Mouse (Mus musculus) testis, adult 2 months (tissue): Measurements from ENCODE around the gene Ftl1. TPM values are rescaled to one million over a fixed set of nuclear protein-coding genes. Genes with fewer than 3 reads are reported as not detected.

ENCODE experiments used
- H3K27ac ChIP-seq: fragments of 200-500 bp; 2 replicates; pipeline ENCODE4 v1.5.1; 2012; ENCODE audit warnings: low read depth, low read length; ENCODE audit not compliant: control insufficient read depth, insufficient read depth
- H3K27me3 ChIP-seq: fragments of 200-500 bp; 2 replicates; pipeline ENCODE4 v1.6.1; 2012; ENCODE audit warnings: mild to moderate bottlenecking, low read length, moderate library complexity; ENCODE audit not compliant: control insufficient read depth, insufficient read depth
- H3K36me3 ChIP-seq: fragments of 200-500 bp; 2 replicates; pipeline ENCODE4 v1.6.1; 2012; ENCODE audit warnings: mild to moderate bottlenecking, low read length; ENCODE audit not compliant: control insufficient read depth, insufficient read depth
- H3K4me1 ChIP-seq: fragments of 200-500 bp; 2 replicates; pipeline ENCODE4 v1.6.1; 2012; ENCODE audit warnings: low read length; ENCODE audit not compliant: control insufficient read depth, insufficient read depth
- H3K4me3 ChIP-seq: fragments of 200-500 bp; 2 replicates; pipeline ENCODE4 v1.5.1; 2012; ENCODE audit warnings: low read depth, mild to moderate bottlenecking, low read length, moderate library complexity, mixed read lengths; ENCODE audit not compliant: control insufficient read depth
- CTCF ChIP-seq: fragments of 200-500 bp; IDR thresholded peaks from 2 replicates; pipeline ENCODE4 v1.5.1; 2012; ENCODE audit warnings: low read depth, mild to moderate bottlenecking, inconsistent platforms, low read length, moderate library complexity; ENCODE audit not compliant: control insufficient read depth, insufficient read depth, insufficient replicate concordance
- POLR2A ChIP-seq: fragments of 200-500 bp; IDR thresholded peaks from 2 replicates; pipeline ENCODE4 v1.6.1; 2012; ENCODE audit warnings: low read depth, mild to moderate bottlenecking, inconsistent platforms, low read length, moderate library complexity; ENCODE audit not compliant: control insufficient read depth
- polyA plus RNA-seq: library from polyadenylated mRNA; depleted of rRNA; stranded (reverse); fragments of >200 nt; gene quantifications from 2 replicates; pipeline ENCODE4 v1.2.3, GENCODE M21; 2012

The Ftl1 gene
- polyA plus RNA-seq, 1 experiment, result 152 TPM

GRCm38 (mm10) chr7:45456721-45457203 lies 2.9 kb downstream of the Ftl1 start:
- TF ChIP-seq CTCF (no peak), POLR2A (no peak)
- Histone ChIP-seq H3K4me3 (no peak overlapping the region), H3K4me1 (peaks cover 22% of the 10 kb centered on the region), H3K36me3 (no peaks in the 10 kb centered on the region), H3K27me3 (no peaks in the 10 kb centered on the region), H3K27ac (no peak overlapping the region)

GRCm38 (mm10) chr7:45455932-45456696 lies 3.6 kb downstream of the Ftl1 start:
- Histone ChIP-seq H3K36me3 (no peaks in the 10 kb centered on the region), H3K4me1 (peaks cover 26% of the 10 kb centered on the region), H3K27me3 (no peaks in the 10 kb centered on the region), H3K27ac (no peak overlapping the region), H3K4me3 (no peak overlapping the region)
- no peak for TF ChIP-seq POLR2A
- no peak for TF ChIP-seq CTCF

GRCm38 (mm10) chr7:45454971-45455370 lies 4.7 kb downstream of the Ftl1 start:
- Histone ChIP-seq H3K4me3 (no peak overlapping the region), H3K36me3 (no peaks in the 10 kb centered on the region), H3K27me3 (no peaks in the 10 kb centered on the region), H3K4me1 (peaks cover 16% of the 10 kb centered on the region), H3K27ac (no peak overlapping the region)
- TF ChIP-seq CTCF (no peak), POLR2A (no peak)

GRCm38 (mm10) chr7:45451344-45451982 lies 8.2 kb downstream of the Ftl1 start:
- Histone ChIP-seq H3K4me1 (peaks cover 5% of the 10 kb centered on the region), H3K27ac (no peak overlapping the region), H3K36me3 (no peaks in the 10 kb centered on the region), H3K27me3 (no peaks in the 10 kb centered on the region), H3K4me3 (peak overlapping the region; percentile 54)
- TF ChIP-seq CTCF, result peak; percentile 84; the same call in 1 of the 2 replicates
- TF ChIP-seq POLR2A, result no peak

- Histone ChIP-seq H3K4me3 (no peak overlapping the region), H3K27me3 (no peaks in the 10 kb centered on the region), H3K36me3 (no peaks in the 10 kb centered on the region), H3K27ac (no peak overlapping the region), H3K4me1 (peaks cover 5% of the 10 kb centered on the region)
- TF ChIP-seq CTCF, result no peak
- TF ChIP-seq POLR2A, result no peak
Measured at GRCm38 (mm10) chr7:45449974-45450373, 9.7 kb downstream of the Ftl1 start.

- Histone ChIP-seq H3K4me1 (peaks cover 6% of the 10 kb centered on the region), H3K4me3 (no peak overlapping the region), H3K27me3 (no peaks in the 10 kb centered on the region), H3K27ac (no peak overlapping the region), H3K36me3 (no peaks in the 10 kb centered on the region)
- TF ChIP-seq CTCF (peak; percentile 19; the same call in 1 of the 2 replicates), POLR2A (no peak)
Measured at GRCm38 (mm10) chr7:45447325-45447990, 12.2 kb downstream of the Ftl1 start.

- Histone ChIP-seq H3K27ac (no peak overlapping the region), H3K36me3 (no peaks in the 10 kb centered on the region), H3K4me1 (peaks cover 4% of the 10 kb centered on the region), H3K27me3 (no peaks in the 10 kb centered on the region), H3K4me3 (no peak overlapping the region)
- TF ChIP-seq CTCF, result no peak
- no peak for TF ChIP-seq POLR2A
Measured at GRCm38 (mm10) chr7:45446589-45446988, 13.1 kb downstream of the Ftl1 start.
